Mouse (Mus musculus) liver, embryonic 12.5 days (tissue): Measurements from ENCODE around the gene Ifi35. TPM values are rescaled to one million over a fixed set of nuclear protein-coding genes. Genes with fewer than 3 reads are reported as not detected.
"Not testable (repeated sequence)": the region's sequence is repeated elsewhere in the genome, so short reads cannot be mapped to it uniquely, and the experiment has no call there.

ENCODE experiments used
- ATAC-seq: fragments of 200-750 bp; cut with Nextera tagmentation; 2 replicates; pipeline ENCODE4 v1.8.0; 2017; ENCODE audit warnings: moderate number of reproducible peaks, mild to moderate bottlenecking, moderate library complexity
- H3K27ac ChIP-seq: fragments of 300-500 bp; sonication (generic); 2 replicates; pipeline ENCODE4 v1.5.1; 2016; ENCODE audit warnings: mild to moderate bottlenecking
- H3K27me3 ChIP-seq: fragments of 300-500 bp; sonication (generic); replicated peaks from 2 replicates; pipeline ENCODE4 v1.6.1; 2016; ENCODE audit warnings: mild to moderate bottlenecking, moderate library complexity
- H3K36me3 ChIP-seq: fragments of 300-500 bp; sonication (generic); 2 replicates; pipeline ENCODE4 v1.6.1; 2016; ENCODE audit warnings: mild to moderate bottlenecking, moderate library complexity
- H3K4me1 ChIP-seq: fragments of 300-500 bp; sonication (generic); 2 replicates; pipeline ENCODE4 v1.6.1; 2016
- H3K4me2 ChIP-seq: fragments of 300-500 bp; sonication (generic); 2 replicates; pipeline ENCODE4 v1.6.1; 2016; ENCODE audit warnings: mild to moderate bottlenecking, moderate library complexity
- H3K4me3 ChIP-seq: fragments of 300-500 bp; sonication (generic); 2 replicates; pipeline ENCODE4 v1.5.1; 2016; ENCODE audit warnings: mild to moderate bottlenecking, moderate library complexity
- H3K9ac ChIP-seq: fragments of 300-500 bp; sonication (generic); 2 replicates; pipeline ENCODE4 v1.6.1; 2016; ENCODE audit warnings: mild to moderate bottlenecking, moderate library complexity
- H3K9me3 ChIP-seq: fragments of 300-500 bp; sonication (generic); replicated peaks from 2 replicates; pipeline ENCODE4 v1.6.1; 2016; ENCODE audit warnings: mild to moderate bottlenecking, moderate library complexity
- WGBS: fragments of 180-500 bp; shearing (Covaris S2); methylation state at CpG from one replicate; pipeline ENCODE4 v1.1.7; 2016; ENCODE audit not compliant: insufficient replicate concordance; 5-methylcytosine and 5-hydroxymethylcytosine counted together
- polyA plus RNA-seq: library from polyadenylated mRNA; unstranded; fragments of >200 nt; fragmentation: Nextera tagmentation; extraction: Ambion mirVana; gene quantifications from 2 replicates; pipeline ENCODE4 v1.2.1, GENCODE M21; 2016

Ifi35 gene
- polyA plus RNA-seq, 1 experiment from 2014 or later, result 35.8 TPM

DNA sequence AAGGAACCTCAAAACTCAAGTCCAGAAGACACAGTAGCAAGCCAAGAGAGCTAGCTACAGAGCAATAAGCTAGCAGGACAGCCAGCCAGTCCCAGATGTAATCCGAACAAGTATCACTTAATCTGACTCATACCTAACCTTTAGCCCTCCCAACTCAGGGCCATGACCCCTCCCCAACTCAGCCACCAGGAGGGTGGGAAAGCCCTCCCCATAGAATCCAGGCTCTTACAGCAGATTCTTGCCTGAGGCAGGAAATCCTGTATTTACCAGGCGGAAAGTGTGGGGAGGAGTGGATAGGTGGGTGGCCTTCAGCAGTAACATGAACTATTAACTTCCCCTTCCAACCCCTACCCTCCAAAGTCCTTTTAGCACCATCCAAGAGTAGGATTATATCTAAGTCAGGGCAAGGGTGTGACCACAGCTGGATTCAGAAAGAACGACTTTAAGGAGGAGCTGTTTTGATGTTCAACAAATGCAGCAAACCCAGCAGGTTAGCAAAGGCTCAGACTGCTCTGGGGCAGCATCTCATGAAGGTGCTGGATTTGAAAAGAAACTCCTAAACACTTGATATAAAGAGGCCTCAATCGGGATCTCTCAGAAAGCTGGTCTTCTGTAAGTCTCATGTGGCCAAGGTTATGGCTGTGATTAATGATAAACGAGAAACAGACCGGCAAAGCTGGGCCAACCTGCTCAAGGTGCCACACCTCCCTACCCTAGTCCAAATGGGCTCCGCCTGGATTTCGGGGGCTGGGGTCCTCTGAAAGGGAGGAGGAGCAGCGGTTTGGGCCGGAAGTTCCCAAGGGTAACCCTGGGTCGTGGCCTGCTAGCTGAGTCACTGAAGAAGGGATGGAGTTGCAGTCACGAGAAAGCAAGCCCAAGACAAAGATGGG, 16.2 kb downstream of the Ifi35 start, which contains the start of gene Rnd2:
Gene Rnd2, plus strand, starts transcription at position 789 of the 890 bp plus-strand sequence.
- no peak for ATAC-seq
- Histone ChIP-seq H3K27me3 (peaks cover 52% of the 10 kb centered on the region), H3K4me1 (peaks cover 81% of the 10 kb centered on the region)

DNA sequence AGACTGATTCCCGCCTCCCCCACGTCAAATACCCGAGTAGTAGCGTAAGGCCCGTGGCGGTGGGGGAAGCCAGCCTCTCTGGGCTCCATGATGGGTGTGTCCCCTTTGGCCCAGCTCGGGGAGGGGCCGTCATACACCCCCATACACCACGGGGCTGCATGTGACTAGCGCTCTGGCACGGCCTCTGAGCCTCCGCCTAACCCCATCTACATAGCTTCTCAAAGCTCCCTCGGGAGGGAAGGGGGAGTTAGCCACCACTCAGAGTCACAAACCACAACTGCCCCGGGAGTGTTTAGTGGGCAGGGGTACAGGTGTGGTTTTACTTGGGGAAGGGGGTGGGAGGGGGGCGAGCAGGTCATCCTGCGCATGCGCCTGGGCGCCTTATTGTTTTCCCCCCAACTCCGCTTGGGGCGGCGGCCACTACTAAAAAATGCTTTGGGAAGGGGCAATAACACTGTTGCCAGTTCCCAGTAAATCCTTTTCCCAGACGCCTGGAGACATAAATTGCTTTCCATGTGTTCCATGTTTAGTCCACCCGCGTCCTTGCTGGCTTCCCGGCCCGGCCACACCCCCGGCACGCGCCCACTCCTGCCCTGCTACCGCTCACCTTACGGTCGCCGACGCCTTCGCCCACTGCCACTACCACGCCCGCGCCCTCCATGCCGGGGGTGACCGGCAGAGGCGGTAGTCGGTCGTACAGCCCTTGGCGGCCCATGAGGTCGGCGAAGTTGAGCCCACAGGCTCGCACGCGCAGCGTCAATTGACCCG, 17.1 kb downstream of the Ifi35 start:
- peaks cover 20% of the 10 kb centered on the region for H3K36me3 ChIP-seq
- peak overlapping the region; percentile 63 for H3K27ac ChIP-seq
- peak overlapping the region; percentile 71 for H3K4me3 ChIP-seq
- H3K9me3 ChIP-seq, result no peaks in the 10 kb centered on the region
- WGBS, result under 1% methylated on average over 51 of the region's 51 CpGs
- H3K4me1 ChIP-seq, result peaks cover 73% of the 10 kb centered on the region
- ATAC-seq, result peak; percentile 28; the same call in 1 of the 2 replicates
- H3K9ac ChIP-seq, result peak overlapping the region; percentile 69
- peak overlapping the region; percentile 99 for H3K4me2 ChIP-seq
- H3K27me3 ChIP-seq, result peaks cover 58% of the 10 kb centered on the region

More for the DNA sequence above, 16.2 kb downstream of the Ifi35 start, which contains the start of gene Rnd2:
- no peaks in the 10 kb centered on the region for H3K9me3 ChIP-seq
- 10% methylated on average over 12 of the region's 12 CpGs for WGBS
- H3K9ac ChIP-seq, result peak within 1 kb of the TSS; percentile 69
- H3K4me3 ChIP-seq, result peak within 1 kb of the TSS; percentile 71
- peak within 1 kb of the TSS; percentile 63 for H3K27ac ChIP-seq
- peaks cover 28% of the 10 kb centered on the region for H3K36me3 ChIP-seq
- H3K4me2 ChIP-seq, result peak within 1 kb of the TSS; percentile 99

DNA sequence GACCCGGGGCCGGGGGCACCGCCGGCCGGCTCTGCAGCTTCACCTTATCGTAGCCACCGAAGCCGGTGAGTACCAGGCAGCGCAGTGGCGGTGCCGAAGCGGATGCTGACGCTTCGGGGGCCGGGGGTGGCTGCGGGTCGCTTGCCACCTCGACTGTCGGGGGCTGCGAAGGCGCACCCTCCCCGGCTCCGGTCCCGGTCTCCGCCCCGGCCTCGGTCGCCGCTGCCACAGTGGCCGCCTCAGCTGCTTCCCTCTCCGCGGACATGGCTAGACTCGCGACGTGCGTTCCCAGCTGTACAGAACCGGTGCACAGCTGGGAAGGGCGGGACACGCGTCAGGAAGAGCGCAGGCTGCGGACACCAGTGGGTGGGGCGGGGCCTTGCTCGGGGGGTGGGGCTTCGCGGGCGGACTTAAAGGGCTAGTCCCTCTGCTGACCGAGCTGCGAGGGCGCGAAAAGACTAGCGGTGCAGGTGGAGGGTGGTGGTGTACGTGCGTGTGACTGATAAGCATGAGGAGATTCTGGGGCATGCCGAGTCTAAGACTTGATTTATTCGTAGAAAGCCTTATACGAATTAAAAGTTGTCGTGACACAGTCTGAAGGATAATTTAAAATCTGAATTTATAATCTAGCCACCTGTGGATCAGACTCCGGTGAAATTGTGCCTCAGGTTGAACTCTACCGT, 17.8 kb downstream of the Ifi35 start, which contains the start of gene Vat1:
Gene Vat1, minus strand, starts transcription at position 362 of the 683 bp plus-strand sequence.
- H3K9ac ChIP-seq, result peak within 1 kb of the TSS; percentile 69
- ATAC-seq, result peak; percentile 66
- peaks cover 72% of the 10 kb centered on the region for H3K4me1 ChIP-seq
- under 1% methylated on average over 59 of the region's 60 CpGs for WGBS
- H3K27ac ChIP-seq, result peak within 1 kb of the TSS; percentile 63
- H3K9me3 ChIP-seq, result no peaks in the 10 kb centered on the region
- peak within 1 kb of the TSS; percentile 71 for H3K4me3 ChIP-seq
- H3K4me2 ChIP-seq, result peak within 1 kb of the TSS; percentile 100
- H3K27me3 ChIP-seq, result peaks cover 66% of the 10 kb centered on the region
- H3K36me3 ChIP-seq, result peaks cover 13% of the 10 kb centered on the region

DNA sequence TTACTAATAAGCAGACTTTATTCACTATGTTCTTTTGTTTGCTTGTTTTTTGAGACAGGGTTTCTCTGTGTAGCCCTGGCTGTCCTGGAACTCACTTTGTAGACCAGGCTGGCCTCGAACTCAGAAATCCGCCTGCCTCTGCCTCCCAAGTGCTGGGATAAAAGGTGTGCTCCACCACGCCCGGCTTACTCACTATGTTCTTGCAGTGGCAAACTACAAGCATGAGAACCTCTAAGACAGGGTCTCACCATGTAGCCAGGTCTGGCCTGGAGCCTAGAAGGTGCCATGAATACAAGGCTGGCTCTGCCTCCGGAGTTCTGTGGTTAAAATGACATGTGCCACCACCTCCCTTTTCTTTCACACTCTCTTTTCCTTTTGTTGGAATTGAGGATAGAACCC, 18.3 kb downstream of the Ifi35 start:
- Histone ChIP-seq H3K4me2 (peak overlapping the region; percentile 99), H3K9ac (0 out of 2 replicates have a peak overlapping the region, but pooled peaks have one; percentile 69), H3K4me1 (peaks cover 72% of the 10 kb centered on the region), H3K4me3 (peak overlapping the region; percentile 71), H3K27me3 (peaks cover 71% of the 10 kb centered on the region)
- 57% methylated on average over 5 of the region's 5 CpGs for WGBS
- ATAC-seq, H3K27ac ChIP-seq, H3K9me3 ChIP-seq, H3K36me3 ChIP-seq: not testable (repeated sequence)

DNA sequence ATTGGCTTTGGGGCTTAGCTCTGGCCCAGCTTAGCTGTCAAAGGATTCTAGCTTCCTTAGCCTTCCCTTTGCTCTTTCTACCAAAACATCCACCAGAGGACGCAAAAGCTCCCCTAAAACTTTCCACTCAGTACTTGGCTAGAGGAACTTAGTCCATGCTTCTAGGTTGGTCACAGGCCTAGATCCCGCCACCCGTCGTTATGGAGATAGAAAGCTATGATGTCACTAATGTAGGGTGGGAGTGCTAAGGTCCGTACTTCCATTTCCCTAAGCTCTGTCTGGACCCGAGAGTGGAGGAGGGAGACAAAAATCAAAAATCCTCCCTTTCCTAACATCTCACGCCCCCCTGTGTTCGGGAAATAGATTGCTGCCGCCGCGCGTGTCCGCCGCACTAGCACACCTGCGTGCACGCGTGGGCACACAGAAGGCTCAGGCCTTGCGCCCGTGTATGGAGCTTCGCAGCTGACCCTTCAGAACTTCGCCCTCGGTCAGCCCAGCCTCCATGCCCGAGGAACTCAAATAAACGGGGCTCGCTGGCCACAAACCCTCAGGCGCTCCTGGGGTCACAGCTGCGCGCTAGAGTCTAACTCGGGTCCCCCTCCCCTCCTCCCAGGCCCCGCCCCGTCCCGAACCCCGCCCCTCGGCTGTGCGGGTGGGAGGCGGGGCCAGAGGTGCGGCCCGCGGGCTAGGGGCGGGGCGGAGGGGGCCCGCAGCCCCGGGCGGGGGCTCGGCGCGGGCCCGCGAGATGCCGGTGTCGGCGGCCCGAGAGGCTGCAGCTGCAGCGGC, 19.5 kb downstream of the Ifi35 start:
- under 1% methylated on average over 44 of the region's 54 CpGs for WGBS
- Histone ChIP-seq H3K4me2 (peak overlapping the region; percentile 100), H3K9me3 (no peaks in the 10 kb centered on the region), H3K27ac (no peak overlapping the region), H3K9ac (peak overlapping the region; percentile 73), H3K4me3 (peak overlapping the region; percentile 74), H3K36me3 (no peaks in the 10 kb centered on the region), H3K27me3 (peaks cover 81% of the 10 kb centered on the region), H3K4me1 (peaks cover 64% of the 10 kb centered on the region)
- ATAC-seq, result peak; percentile 67

DNA sequence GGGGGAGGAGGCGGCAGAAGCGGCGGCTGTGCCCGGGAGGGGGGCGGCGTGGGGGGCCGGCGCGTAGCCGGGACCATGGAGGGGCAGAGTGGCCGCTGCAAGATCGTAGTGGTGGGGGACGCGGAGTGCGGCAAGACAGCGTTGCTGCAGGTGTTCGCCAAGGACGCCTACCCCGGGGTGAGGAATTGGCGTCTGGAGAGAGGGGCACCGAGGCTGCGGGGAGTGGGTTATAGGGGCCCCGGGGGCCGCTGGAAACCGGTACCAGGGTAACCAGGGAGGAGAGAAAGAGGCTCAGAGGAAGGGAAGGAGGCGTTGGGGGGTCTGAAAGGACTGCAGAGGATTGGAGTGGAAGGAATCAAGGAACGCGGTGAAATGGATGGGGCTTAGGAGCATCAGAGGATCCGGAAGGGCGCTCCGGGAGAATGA, 20.1 kb downstream of the Ifi35 start:
- H3K36me3 ChIP-seq, result no peaks in the 10 kb centered on the region
- peak overlapping the region; percentile 100 for H3K4me2 ChIP-seq
- under 1% methylated on average over 28 of the region's 31 CpGs for WGBS
- 0 out of 2 replicates have a peak overlapping the region, but pooled peaks have one; percentile 28 for H3K27ac ChIP-seq
- H3K4me3 ChIP-seq, result peak overlapping the region; percentile 74
- ATAC-seq, result no peak
- H3K9me3 ChIP-seq, result no peaks in the 10 kb centered on the region
- peaks cover 58% of the 10 kb centered on the region for H3K4me1 ChIP-seq
- H3K27me3 ChIP-seq, result peaks cover 85% of the 10 kb centered on the region
- peak overlapping the region; percentile 73 for H3K9ac ChIP-seq

DNA sequence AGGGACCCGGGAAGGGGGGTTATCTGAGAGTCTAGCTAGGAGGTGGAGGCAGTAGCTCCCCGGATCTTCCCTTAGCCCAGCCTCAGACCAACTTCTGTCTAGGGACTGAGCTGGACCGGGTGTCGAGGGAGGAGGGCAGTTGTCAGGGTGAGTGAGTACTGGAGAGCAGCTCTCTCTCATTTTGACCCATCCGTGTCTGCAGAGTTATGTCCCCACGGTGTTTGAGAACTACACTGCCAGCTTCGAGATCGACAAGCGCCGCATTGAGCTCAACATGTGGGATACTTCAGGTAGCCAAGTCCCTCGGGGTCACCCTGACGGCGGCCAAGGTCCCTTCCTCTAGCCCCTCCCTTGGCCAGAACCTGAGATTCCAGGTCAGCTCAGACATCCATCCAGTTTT, 20.5 kb downstream of the Ifi35 start:
- 10% methylated on average over 13 of the region's 13 CpGs for WGBS
- Histone ChIP-seq H3K27ac (no peak overlapping the region), H3K4me1 (peaks cover 53% of the 10 kb centered on the region)

DNA sequence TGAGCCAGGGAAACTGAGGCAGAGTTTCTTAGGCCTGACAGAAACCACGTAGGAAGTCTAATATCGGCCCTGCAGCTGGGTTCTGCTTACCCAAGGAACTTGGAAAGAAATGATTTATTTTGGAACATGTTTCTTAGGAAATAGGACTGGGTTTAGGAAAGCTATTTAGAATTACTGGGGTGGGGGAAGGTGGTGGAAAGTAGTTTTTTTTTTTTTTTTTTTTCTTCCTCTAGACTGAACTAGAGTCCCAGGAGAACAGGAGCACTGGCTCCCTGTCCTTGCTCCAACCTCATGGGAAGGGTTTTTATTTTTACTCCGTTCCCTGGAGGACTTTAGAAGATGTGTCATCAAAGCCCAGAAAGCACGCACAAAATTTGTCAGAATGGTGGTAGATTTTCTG, 20.9 kb downstream of the Ifi35 start:
- ATAC-seq, result no peak
- Histone ChIP-seq H3K36me3 (no peaks in the 10 kb centered on the region), H3K27ac (no peak overlapping the region), H3K4me2 (peak overlapping the region; percentile 100), H3K9ac (no peak overlapping the region), H3K4me1 (peaks cover 49% of the 10 kb centered on the region), H3K4me3 (peak overlapping the region; percentile 74), H3K27me3 (peaks cover 79% of the 10 kb centered on the region), H3K9me3 (no peaks in the 10 kb centered on the region)
- 47% methylated on average over 4 of the region's 4 CpGs for WGBS

More for the DNA sequence above, 20.5 kb downstream of the Ifi35 start:
- peak overlapping the region; percentile 100 for H3K4me2 ChIP-seq
- H3K27me3 ChIP-seq, result peaks cover 82% of the 10 kb centered on the region
- H3K9ac ChIP-seq, result peak overlapping the region; percentile 73
- no peaks in the 10 kb centered on the region for H3K36me3 ChIP-seq
- peak overlapping the region; percentile 74 for H3K4me3 ChIP-seq
- H3K9me3 ChIP-seq, result no peaks in the 10 kb centered on the region
- no peak for ATAC-seq

DNA sequence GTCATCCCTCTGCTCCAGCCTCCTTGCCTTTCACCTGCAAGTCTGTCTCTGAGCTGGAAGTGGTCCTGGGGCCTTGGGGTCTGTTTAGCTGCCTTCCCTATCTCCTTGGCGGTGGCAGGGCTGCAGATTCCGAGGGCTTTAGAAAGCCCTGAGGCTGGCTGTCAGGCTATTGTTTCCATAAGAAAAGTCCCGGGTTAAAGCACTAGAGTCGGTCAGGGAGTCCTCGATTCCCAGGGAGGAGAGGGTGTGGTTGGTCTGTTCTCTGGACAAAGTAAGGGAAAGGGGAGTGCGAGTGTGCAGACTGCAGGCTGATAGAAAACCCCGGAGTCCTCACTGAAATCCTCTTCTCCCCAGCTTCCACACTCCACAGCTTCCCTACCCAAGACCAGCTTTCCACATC, 22.0 kb downstream of the Ifi35 start:
- Histone ChIP-seq H3K4me1 (peaks cover 39% of the 10 kb centered on the region), H3K4me3 (no peak overlapping the region), H3K36me3 (no peaks in the 10 kb centered on the region), H3K27me3 (peaks cover 73% of the 10 kb centered on the region), H3K9ac (no peak overlapping the region), H3K27ac (no peak overlapping the region), H3K9me3 (no peaks in the 10 kb centered on the region), H3K4me2 (no peak overlapping the region)
- WGBS, result 66% methylated on average over 7 of the region's 7 CpGs
- no peak for ATAC-seq

DNA sequence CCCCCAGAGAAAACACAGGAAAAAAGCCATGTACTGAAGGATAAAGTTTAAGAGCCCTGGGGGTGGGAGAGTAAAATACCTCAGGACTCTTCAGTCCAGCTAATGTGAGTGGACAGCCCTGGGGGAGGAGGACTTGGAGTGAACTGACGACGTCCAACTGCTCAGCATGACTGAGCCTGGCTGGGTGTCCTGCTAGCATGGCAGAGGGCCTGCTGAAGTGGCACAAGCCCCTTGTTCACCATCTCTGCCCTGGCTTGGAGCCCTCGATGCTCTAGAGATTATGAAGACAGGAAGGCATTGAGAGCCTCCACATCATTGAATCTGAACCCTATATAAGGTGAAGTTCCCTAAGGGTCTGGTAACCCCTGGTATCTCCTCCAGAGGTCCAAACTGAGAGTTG, 23.7 kb downstream of the Ifi35 start:
- 72% methylated on average over 3 of the region's 3 CpGs for WGBS
- no peaks in the 10 kb centered on the region for H3K36me3 ChIP-seq
- no peak overlapping the region for H3K4me2 ChIP-seq
- H3K9me3 ChIP-seq, result no peaks in the 10 kb centered on the region
- no peak overlapping the region for H3K9ac ChIP-seq
- H3K27me3 ChIP-seq, result peaks cover 58% of the 10 kb centered on the region
- ATAC-seq, result no peak
- no peak overlapping the region for H3K4me3 ChIP-seq
- H3K27ac ChIP-seq, result no peak overlapping the region
- peaks cover 21% of the 10 kb centered on the region for H3K4me1 ChIP-seq

DNA sequence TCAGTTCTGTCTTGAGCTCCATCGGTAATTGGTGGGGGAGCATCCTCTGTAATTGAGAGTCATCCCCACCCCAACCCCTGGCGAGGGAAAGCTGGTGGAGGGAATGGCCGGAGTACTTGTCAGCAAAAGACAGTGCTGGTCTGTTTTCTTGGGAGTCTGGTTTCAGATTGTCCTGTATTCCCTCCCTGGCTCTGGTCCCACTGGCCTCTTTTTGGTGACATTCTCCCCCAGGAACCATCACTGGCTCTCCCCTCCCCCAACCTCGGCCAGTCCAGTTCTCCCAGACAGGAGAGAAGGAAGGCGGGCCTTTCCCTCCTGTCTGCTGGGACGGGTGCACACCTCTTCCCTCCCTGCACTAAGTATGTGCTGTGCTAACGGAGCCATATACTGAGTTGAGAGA, 24.1 kb downstream of the Ifi35 start:
- H3K4me2 ChIP-seq, result no peak overlapping the region

More for the DNA sequence above, 24.1 kb downstream of the Ifi35 start:
- no peak overlapping the region for H3K9ac ChIP-seq
- H3K27me3 ChIP-seq, result peaks cover 54% of the 10 kb centered on the region
- H3K4me1 ChIP-seq, result peaks cover 17% of the 10 kb centered on the region
- 57% methylated on average over 7 of the region's 7 CpGs for WGBS
- ATAC-seq, result no peak
- H3K36me3 ChIP-seq, result no peaks in the 10 kb centered on the region
- H3K9me3 ChIP-seq, result no peaks in the 10 kb centered on the region
- H3K27ac ChIP-seq, result no peak overlapping the region
- H3K4me3 ChIP-seq, result no peak overlapping the region
